Mouse (Mus musculus) ES-CJ7 (cell line): ENCODE measurements at regions not wholly inside any gene's neighbourhood (a gene's known extent, or its start where the extent isn't known, plus 50 kb on each side); places are given as distances from the start of the nearest gene placed in this dataset.
A peak's percentile ranks its signal among the peaks of the same experiment; 100 is the strongest.

Experiments
- DNase-seq: peaks from one replicate; pipeline ENCODE4 v3.0.0; 2011; ENCODE audit warnings: low read depth, low spot score

GRCm38 (mm10) chr7:89088141-89088540 is 315.9 kb downstream of the Tmem135 start:
- no peak for DNase-seq

- peak; percentile 56 for DNase-seq
These were observed 317.7 kb downstream of the Tmem135 start for GRCm38 (mm10) chr7:89086348-89086747.

GRCm38 (mm10) chr7:89073939-89074690 is 329.9 kb downstream of the Tmem135 start:
- no peak for DNase-seq

- no peak for DNase-seq
These were observed 334.0 kb downstream of the Tmem135 start for GRCm38 (mm10) chr7:89070030-89070429.

GRCm38 (mm10) chr7:89064462-89064861 is 339.6 kb downstream of the Tmem135 start:
- DNase-seq: no peak

GRCm38 (mm10) chr7:89063630-89064029 is 340.4 kb downstream of the Tmem135 start:
- no peak for DNase-seq

- no peak for DNase-seq
These were observed 349.5 kb downstream of the Tmem135 start for GRCm38 (mm10) chr7:89054494-89054893.

GRCm38 (mm10) chr7:89051240-89051639 is 352.8 kb downstream of the Tmem135 start:
- DNase-seq: no peak

GRCm38 (mm10) chr7:89046405-89047217 is 357.4 kb downstream of the Tmem135 start:
- no peak for DNase-seq

- peak; percentile 7 for DNase-seq
These were observed 361.0 kb downstream of the Tmem135 start for GRCm38 (mm10) chr7:89042977-89043376.

- no peak for DNase-seq
These were observed 362.7 kb downstream of the Tmem135 start for GRCm38 (mm10) chr7:89041287-89041686.

- DNase-seq: no peak
These were observed 363.9 kb downstream of the Tmem135 start for GRCm38 (mm10) chr7:89040139-89040538.

- no peak for DNase-seq
These were observed 368.7 kb downstream of the Tmem135 start for GRCm38 (mm10) chr7:89035138-89035996.

GRCm38 (mm10) chr7:89023230-89024030 is 380.6 kb downstream of the Tmem135 start:
- DNase-seq: no peak

GRCm38 (mm10) chr7:88998815-88999392 is 405.1 kb downstream of the Tmem135 start:
- DNase-seq: no peak

GRCm38 (mm10) chr7:88997815-88998477 is 406.1 kb downstream of the Tmem135 start:
- DNase-seq: no peak

GRCm38 (mm10) chr7:88974436-88974835 is 429.6 kb downstream of the Tmem135 start:
- DNase-seq: no peak

- no peak for DNase-seq
These were observed 443.2 kb downstream of the Tmem135 start for GRCm38 (mm10) chr7:88960841-88961240.

GRCm38 (mm10) chr7:88960190-88960589 is 443.8 kb downstream of the Tmem135 start:
- DNase-seq: no peak
